Mouse (Mus musculus): ENCODE results near the gene Asb15.

Asb15 gene

DNA sequence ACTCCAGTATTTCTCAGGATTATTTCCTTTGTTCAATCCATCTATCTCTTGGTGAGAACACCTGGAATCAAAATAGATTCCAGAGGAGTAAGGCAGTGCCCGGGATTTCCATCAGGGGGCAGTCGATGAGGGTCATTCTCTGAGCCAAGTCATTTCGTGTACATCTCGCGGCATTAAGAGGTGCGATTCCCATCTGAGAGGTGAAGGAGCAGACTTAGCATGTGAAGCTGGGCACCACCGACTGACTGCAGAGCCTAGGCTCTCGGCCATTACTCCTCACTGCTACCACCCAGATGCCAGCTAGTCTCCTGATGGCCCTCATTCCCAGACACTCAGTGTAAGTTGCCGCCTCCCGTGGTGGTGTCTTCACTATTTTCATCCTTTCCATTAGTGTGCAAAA is 78.6 kb downstream of the Asb15 start:
- in situ Hi-C loops (cut with MseI, MboI), result no loop called here

DNA sequence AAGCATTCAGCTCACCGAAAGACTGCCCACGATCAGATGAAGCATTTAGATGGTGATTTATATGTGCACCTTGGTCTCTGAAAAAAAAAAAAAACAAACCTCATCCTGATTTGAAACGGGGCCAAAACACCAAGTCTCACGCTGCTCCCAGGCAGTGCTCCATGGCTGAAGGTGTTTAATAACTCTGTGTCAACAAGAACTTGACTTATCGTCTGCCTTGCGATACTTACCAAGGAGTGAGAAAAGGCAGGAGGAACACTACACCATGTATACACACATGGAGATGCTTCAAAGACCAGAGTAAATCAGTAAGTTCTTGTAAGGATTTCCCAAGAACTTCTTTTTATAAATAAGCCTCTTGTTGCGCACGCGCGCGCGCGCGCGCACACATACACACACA is 79.6 kb downstream of the Asb15 start:
- in situ Hi-C loops (cut with MseI, MboI), result no loop called here

DNA sequence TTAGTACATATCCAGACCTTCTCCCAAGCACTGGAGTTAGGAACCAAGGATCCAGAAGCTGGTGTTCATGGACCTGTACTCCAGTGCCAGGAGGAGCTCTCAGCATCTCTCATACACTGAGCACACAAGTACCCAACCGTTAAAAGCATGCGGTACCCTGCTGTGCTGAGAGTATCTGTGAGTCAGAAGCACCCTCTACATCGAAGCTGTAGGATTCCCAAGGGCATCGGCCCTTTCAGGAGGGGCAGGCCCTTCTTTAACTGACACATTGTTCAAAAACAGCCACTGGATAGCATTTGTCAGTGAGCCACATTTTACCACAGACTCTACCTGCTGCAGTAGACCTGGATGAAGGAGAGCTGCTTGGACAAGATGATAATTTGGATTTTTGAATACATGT is 80.2 kb downstream of the Asb15 start:
- in situ Hi-C loops (cut with MseI, MboI), result no loop called here

DNA sequence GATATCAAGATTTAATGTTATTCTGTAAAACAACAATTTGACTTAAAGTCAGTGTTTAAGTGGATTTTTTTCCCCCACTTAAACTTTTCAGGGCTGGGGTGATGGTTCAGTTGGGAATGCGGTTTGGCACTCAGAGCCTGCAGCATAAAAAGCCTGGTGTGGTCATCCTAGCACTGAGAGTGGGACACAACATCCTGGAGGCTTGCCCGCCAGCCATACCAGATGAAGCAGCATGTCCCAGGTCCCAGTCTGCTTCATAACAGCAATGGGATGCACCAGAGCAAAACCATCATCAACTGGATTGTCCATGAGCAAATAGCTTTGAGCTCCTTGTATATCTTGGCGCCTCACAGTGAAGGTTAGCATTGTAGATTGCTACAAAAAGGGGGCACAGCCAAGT is 80.7 kb downstream of the Asb15 start:
- in situ Hi-C loops (cut with MseI, MboI), result no loop called here

DNA sequence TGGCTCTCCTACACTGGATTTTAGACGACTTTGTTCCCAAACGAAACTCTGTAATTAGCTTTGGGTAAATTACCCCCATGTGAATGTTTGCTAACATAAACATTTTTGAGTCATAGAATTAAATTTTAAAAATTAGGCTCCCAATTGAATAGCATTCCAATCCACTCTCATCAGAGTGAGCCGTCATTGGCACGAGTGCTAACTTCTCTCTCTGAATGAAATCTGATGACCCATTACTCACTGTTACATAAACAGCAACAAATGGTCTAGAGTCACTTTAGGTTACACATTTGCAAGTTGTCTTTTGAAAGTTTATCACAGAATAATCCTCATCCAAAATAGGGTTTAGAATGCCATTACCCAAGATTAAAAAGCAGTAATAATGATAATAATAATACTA is 81.6 kb downstream of the Asb15 start:
- in situ Hi-C loops (cut with MseI, MboI), result no loop called here

DNA sequence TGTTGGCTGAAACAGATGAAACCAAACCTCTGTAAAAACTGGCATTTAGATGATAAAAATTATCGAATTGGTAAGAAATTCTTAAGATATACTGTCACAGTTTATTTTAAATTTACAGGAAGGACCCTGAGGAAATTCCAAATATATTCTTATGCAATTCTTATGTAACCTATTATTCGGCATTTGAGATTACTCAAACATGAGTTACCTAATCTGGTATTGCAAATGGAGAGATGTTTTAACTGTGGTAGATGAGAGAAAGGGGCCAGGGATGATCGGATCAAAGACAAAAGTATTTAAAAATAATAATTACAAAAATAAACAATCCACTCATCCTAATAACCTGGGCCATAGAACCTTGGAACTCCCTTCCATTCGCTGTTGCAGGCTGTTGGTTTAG is 82.4 kb downstream of the Asb15 start:
- in situ Hi-C loops (cut with MseI, MboI), result no loop called here

DNA sequence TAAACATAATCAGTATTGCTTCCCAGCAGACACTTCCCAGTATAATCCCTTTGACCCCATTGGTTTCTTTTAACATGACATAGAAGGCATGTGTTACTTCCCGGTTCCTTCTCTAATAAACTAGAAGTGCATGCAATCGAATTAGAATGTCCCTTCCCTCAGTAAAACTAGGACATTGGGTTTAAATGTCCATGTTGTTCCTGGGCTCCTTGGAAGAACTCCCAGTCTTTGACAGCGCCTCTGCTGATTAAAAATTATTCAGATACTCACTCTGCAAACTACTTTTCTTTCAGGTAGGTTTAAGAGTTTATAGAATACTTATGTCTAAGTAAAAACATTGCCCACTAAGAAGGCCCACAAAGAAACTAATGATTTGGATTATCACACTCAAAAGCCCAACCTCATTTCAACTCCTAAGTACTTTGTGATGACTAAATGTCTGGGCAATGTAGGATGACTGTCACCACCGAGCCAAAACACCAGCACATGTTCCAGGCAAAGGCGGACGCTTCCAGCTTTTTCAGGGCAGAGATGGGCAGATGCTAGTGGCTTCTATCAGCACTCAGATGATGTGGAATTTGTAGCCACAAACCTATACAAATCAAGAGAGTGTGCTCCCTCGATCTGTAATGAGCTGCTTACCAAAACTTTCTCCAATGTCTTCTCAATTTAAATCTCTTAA is 84.3 kb downstream of the Asb15 start:
- in situ Hi-C loops (cut with MseI, MboI), result no loop called here

DNA sequence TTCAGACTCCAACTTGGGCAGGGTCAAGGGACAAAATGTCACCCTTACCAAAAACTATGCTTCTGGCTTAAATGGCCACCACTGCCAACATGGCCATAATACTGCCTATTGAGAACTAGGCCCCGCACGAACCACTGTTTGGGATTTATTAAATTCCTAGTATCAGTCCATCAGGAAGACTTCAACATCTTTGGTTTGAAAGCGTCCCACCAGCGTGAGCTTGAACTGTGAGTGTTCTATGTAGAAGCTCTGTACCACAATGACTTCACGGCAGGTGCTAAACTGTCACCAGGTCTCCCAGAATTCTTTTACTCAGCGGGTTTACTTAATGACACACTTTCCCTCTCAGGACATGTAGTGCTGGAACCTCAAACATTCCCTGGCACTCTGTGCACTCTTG is 85.4 kb downstream of the Asb15 start:
- in situ Hi-C loops (cut with MseI, MboI), result no loop called here

DNA sequence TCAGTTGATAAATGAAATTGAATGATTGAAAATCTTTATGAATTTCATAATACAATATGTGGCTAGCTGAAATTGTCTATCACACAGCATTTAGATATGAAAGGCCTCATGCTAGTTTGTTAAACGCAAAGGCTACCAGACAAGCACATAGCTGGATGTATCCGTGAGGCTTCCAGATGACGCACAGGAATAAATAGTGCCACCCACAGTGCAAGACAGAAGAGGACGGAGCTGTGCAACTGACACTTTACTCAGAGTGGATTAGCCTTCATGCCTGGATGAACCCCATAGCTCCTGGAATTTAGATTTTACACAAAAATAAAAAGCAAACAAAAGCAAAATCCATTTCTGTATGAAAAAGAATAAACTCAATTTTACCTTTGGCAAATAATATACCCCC is 86.0 kb downstream of the Asb15 start:
- in situ Hi-C loops (cut with MseI, MboI), result no loop called here

DNA sequence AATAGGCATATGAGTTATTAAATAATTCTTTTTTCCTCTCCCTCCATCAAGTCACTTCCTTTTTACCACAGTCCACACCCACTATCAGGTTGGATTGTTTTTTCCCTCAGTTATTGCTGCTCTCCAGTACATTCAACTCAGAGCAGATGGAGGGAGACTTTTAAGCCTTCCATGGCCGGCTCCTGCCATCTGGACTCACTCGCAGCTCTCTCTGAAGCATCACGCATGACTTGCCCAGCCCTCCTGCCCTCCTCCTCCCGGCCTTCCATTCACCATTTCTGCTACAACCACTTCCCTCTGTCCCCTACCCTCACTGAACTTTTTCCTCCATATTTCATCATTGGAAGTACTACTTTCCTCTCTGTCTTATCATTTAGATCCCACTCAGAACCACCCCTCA is 88.8 kb downstream of the Asb15 start:
- in situ Hi-C loops (cut with MseI, MboI), result no loop called here

DNA sequence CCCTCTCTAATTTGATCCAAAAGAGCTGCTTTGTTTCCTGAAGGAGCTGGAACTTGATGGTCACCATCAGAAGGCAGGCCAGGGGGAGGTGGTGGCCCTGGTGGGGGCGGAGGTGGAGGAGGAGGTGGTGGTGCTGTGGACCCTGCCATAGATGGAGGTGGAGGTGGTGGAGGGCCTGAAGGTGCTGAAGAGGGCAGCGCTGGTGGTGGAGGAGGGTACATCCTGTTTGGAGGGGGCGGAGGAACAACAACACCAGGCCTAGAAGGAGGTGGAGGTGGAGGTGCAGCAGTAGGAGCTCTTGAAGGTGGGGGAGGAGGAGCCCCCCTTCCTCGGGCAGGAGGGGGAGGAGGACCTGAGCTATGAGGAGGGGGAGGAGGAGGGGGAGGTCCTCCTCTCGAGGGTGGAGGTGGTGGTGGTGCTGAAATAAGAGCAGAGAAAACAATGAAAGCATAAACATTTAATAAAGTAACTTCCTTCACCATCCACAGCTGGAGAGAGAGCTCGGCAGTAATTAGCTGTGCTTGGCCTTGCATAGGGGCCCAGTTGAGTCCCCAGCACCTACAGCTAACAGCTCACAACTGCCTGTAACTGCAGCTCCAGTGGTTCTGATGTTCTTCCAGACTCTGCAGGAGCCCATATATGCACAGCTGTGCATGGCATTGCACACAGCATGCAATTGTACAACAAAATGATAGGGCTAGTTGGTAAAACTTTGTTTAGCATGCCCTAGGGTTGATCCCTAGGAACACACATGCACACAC is 91.5 kb downstream of the Asb15 start:
- in situ Hi-C loops (cut with MseI, MboI), result no loop called here

DNA sequence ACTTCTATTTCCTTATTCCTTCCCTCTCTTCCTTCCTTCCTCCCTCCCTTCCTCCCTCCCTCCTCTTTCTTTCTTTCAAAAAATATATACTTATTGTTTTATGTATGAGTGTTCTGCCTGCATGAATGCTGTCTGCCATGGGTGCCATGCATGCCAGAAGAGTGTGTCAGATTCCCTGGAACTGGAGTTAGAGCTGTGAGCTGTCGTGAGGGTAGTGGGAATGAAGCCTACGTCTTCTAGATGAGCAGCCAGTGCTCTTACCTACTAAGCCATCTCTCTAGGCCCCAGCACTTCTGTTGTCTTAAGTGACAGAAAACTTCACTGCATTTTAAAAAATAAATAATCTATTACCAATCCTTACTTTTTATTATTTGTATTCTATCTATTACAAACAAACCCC is 93.0 kb downstream of the Asb15 start:
- in situ Hi-C loops (cut with MseI, MboI), result no loop called here

DNA sequence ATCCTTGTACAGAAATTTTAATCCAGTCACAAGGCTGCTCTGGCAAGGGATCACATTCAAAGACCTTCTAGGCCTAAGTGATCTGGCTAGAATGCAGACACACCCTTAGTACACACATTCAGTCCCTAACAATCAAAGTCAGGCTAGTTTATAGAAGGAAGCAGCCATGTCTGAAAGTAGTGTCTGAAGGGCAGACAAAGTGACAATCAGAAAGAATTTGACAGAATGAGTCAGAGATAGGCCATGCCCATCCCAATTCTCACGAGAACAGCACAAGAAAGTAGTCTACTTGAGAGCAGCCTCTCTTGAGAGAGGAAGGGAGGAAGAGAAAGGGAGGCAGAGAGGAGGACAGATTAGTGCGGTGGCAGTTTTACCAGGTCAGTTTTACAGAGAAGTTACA is 94.2 kb downstream of the Asb15 start:
- in situ Hi-C loops (cut with MseI, MboI), result no loop called here

Data from mouse trophoblast stem cell (cell line).